Mouse (Mus musculus): Measurements from ENCODE around the gene Hoxb9.

The Hoxb9 gene

DNA sequence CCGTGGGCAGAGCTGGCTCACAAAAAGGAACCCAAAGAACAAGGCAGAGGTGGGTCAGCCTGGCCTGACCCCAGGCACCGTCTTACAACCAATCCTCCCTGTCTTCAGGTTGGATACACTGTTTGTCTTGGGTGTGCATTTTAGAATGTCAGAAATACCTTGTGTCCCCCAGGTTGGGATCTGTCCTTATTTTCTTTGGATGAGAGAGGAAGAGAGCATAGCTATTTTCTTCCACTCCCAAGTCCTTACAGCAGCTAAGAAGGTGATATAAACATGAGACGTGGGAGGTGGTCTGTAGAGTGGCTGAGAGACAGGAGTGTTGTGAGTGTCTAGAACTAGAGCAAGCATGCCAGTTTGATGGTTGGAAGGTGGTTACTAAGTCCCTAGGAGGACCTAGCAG, 26.2 kb downstream of the Hoxb9 start:
- intact Hi-C loops (cut with DNase I), result no loop called here

DNA sequence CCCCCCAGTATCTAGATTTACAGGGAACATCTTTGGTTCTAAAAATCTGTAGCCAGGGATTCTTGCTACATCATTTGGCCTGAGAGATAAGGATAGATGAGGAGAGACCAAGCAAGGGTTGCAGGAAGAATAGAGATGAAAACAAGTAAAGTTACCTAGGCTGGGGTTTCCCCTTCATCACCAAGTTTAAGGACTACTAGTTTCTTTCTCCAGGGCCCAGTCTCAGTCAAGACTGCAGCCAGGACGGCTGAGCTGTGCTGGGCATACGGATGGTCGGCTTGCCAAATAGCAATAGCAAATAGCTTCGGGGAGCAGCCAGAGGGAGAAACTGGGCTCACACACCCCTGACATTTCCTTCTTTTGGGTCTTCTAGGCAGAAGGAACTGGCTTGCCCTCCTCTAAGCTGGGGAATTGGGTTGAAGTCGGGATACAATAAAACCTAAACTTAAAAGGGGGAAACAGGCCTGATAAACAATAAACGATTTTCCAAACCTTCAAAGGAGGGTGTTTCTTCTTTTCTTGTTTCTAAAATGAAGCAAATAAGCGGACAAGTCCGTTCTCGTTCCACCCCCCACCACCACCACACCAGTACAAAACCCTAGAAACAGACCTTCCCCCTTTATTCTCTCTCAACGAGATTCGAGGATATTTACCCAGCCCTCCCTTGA, 26.8 kb downstream of the Hoxb9 start:
- intact Hi-C loops (cut with DNase I), result no loop called here

DNA sequence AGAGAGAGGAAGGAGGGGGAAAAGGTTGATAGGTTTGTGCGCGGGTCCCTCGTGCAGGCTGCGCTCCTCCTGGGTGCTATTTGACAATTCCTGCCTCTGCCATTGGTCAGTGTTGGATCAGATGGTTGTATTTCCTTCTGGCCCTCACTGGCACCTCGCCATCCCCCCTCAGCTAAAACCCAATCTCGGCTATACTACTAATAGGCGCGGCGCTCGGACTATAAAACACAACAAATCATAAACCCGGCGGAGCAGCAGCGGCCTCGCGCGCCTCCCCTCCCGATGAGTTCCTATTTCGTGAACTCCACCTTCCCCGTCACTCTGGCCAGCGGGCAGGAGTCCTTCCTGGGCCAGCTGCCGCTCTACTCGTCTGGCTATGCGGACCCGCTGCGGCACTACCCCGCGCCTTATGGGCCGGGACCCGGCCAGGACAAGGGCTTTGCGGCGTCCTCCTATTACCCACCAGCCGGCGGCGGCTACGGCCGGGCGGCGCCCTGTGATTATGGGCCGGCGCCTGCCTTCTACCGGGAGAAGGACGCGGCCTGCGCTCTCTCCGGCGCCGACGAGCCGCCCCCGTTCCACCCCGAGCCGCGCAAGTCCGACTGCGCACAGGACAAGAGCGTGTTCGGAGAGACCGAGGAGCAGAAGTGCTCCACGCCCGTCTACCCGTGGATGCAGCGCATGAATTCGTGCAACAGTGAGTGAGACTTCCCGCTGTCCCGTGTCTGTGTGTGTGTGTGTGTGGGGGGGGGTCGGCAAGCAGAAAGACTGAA, 27.8 kb downstream of the Hoxb9 start:
- intact Hi-C loops (cut with DNase I), result no loop called here

DNA sequence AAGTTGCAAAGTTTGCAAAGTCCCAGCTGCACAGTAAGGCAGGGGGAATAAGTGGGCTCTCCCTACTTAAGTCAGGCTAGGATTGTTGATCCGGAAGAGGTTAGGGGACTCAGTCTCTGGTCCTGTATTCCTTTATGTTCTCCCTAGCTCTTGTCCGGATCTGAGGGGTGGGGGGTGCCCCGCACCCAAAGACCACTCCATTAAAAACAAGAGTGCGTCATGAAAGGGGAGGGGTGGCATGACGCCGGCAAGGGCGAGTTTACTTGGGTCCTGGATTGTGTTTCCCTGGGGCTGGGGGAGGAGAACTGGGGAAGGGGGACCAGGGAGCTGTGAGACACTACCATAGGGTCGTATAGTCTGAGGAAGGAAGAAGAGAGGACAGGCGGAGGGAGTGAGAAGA, 28.5 kb downstream of the Hoxb9 start:
- intact Hi-C loops (cut with DNase I), result loop anchor here (5.0 kb wide), 2 partner anchors 108 to 238 kb away; no protein-coding TSS in a partner anchor

DNA sequence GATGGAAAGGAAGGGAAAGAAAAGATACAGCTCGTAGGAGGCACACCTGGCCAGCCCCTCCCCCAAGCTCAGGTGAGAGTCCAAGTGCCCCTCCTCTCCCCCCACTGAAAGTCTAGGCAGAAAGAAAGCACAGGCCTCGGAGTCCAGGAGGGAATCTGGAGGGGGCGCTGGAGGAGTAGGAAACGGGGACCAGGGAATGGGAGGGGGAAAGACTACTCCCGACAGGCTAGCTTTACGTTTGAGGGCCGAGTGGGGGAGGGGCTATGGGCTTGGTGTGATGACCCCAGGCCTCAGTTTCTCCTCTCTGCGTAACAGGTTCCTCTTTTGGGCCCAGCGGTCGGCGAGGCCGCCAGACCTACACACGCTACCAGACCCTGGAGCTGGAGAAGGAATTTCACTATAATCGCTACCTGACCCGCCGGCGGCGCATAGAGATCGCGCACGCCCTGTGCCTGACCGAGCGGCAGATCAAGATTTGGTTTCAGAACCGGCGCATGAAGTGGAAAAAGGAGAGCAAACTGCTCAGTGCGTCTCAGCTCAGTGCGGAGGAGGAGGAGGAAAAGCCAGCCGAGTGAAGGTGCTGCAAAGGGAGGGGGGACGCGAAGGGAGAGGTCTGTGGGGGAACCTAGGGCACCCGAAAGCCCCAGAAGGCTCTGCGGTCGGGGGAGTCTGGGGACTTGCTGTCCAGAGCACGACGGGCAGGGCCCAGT, 29.3 kb downstream of the Hoxb9 start:
- intact Hi-C loops (cut with DNase I), result loop anchor here (5.0 kb wide), 2 partner anchors 107 to 237 kb away; no protein-coding TSS in a partner anchor

DNA sequence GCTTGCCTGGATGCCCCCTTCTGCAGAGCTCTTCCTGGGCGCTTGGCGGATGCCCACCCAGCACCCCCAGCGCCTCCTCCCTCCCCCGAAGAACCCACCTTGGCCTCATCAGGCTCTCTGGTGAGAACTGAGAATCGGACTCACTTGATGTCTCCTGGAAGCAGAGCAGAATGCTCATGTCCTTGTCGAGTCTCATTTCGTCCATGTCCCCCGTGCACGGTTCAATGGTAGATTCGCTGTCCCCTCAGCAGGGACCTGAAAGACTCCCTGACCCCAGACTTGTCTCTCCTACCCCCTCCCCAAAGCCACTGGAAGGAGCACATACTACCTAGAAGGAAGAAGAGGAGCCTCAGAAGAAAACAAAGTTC, 29.8 kb downstream of the Hoxb9 start:
- intact Hi-C loops (cut with DNase I), result loop anchor here (5.0 kb wide), 2 partner anchors 106 to 236 kb away; no protein-coding TSS in a partner anchor

DNA sequence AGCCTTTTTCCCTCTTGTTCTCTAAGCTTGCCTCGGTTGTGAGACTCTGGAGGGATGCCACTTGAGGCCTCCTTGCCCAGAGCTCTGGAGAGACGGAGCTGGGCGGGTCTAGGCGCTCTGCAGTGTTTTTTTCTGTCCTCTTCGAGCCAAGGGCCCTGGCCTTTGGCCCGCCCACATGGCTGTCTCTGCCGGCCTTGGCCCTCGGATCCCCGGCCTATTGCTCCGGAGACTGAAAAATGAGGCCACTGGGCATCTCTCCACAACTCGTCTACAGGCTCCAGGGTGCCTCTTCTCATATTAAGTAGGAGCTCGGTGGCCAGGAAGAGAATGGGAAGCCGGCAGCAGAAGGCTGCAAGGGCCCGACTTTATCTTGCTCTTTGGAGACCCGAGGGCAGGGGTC, 30.6 kb downstream of the Hoxb9 start:
- intact Hi-C loops (cut with DNase I), result loop anchor here (2.0 to 5.0 kb wide), 4 partner anchors 53 to 251 kb away; no protein-coding TSS in a partner anchor

DNA sequence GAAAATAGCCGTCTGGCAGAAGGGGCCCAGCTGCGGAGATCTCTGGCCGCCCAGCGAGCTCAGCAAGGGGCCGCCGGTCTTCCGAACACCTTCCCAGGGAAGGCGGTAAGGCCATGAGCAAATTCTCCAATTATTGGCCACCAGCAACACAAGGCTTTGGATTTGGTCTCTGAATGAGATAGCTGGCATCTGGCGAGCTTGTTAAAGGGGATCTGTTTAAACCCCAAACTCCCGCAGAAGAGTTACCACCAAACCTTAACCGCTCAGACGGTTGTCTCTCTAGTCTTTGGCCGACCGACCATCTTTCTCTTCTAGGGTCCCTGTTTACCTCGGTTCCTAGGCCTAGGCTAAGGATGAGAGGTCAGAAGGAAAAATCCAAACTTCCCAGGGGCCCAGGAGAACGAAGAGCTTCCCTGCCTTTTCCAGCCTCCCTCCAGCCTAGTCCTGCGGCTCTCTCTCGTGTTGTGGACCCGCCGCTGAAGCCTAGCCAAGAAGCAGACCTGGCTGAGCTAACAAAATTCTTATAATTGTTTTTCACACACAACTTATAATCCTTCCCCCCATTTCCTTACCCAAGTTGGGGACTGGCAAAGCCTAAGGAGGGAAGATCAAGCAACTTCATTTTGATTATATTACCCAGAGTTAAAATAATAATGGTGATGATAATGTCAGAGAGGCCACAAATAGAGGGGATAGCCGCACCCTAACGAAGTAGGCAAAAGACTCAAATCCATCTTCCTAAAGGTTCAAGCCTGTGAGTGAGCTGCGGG, 31.3 kb downstream of the Hoxb9 start:
- intact Hi-C loops (cut with DNase I), result loop anchor here (2.0 to 5.0 kb wide), 4 partner anchors 52 to 250 kb away; no protein-coding TSS in a partner anchor

DNA sequence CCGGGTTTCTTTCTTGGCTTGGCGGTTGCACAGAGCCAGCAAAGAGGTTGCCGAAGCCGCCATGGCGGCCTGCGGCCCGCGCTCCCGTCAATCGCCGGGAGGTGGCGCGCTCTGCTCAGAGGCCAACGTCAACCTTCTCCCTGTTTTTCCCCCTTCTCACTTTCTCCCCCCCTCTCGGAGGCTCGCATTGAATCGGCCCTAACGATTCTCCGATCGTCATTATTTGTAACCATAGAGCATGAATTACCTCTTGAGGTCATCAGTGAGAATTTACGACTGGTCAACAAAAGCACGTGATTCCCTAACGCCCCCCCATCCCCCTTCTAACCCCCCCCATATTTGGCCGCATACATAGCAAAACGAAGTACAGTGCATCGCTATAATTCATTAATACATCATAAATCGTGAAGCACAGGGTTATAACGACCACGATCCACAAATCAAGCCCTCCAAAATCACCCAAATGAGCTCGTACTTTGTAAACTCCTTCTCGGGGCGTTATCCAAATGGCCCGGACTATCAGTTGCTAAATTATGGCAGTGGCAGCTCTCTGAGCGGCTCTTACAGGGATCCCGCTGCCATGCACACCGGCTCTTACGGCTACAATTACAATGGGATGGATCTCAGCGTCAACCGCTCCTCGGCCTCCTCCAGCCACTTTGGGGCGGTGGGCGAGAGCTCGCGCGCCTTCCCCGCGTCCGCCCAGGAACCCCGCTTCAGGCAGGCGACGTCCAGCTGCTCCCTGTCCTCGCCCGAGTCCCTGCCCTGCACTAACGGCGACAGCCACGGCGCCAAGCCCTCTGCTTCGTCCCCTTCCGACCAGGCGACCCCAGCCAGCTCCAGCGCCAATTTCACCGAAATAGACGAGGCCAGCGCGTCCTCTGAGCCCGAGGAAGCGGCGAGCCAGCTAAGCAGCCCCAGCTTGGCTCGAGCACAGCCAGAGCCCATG, 32.2 kb downstream of the Hoxb9 start, which contains the start of gene Hoxb5:
TSS of gene Hoxb5 (plus strand) at position 186 of the 949 bp plus-strand sequence.
- intact Hi-C loops (cut with DNase I), result loop anchor here (2.0 to 5.0 kb wide), 4 partner anchors 51 to 249 kb away; no protein-coding TSS in a partner anchor

DNA sequence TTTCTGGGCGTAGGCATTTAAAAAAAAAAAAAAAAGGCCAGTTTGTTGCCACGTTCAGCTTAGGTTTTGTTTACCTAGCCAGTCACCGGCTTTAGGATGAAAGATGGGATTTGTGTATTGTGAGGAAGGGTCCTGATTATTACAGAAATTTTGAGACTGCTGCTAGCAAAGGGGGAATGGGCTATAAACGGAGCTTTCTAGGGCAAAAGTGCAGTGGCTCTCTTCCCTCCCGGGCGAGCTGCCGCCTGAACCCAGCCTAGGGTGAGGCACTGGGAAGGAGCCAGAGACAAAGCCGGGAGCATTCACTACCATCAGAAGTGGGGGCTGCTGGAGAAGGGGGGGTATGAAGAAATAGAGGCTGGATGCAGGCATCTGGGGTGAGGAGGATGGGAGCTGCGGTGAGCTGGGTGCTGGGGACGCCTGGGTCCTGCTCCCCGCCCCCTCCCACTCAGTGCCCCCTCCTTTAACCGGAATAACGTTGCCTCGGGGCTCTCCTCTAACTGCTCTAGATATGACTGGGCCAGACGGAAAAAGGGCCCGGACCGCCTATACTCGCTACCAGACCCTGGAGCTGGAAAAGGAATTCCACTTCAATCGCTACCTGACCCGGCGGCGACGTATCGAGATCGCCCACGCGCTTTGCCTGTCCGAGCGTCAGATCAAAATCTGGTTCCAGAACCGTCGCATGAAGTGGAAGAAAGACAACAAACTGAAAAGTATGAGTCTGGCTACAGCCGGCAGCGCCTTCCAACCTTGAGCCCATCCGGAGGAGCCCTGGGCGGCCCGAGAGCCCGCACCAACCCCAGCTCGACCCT, 33.3 kb downstream of the Hoxb9 start:
- intact Hi-C loops (cut with DNase I), result loop anchor here (5.0 kb wide), 2 partner anchors 103 to 233 kb away; no protein-coding TSS in a partner anchor

DNA sequence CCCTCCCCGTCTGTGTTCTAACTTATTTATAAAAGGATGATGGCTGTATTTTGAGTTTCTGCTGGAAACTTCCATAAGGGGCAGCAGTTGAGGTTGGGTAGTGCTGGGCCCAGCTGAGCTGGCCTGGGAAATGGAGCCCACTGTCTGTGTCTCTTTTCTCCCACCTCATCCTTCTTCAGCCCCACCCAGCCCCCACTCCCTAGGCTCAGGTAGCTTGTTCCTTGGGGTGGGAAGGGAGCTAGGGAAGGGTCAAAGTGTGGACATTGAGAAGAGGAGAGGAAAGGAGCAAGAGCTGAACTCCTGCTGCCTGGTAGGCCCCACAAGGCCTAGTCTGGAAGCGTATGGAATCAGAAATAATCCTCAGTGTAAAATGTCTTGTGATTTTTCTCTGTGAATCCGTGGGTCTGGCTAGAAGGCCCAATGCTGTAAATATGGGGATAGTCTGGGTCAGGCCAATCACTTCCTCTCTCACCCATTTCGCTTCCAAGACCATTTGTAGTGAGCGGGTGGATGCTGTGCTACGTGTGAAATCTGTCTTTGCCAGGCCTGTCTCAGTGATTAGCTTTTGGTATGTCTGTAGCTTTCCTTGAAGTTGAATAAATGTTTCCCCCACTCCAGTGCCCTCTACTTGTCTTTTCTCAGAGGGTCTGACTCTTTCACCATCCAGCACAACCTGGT, 34.4 kb downstream of the Hoxb9 start:
- intact Hi-C loops (cut with DNase I), result no loop called here

DNA sequence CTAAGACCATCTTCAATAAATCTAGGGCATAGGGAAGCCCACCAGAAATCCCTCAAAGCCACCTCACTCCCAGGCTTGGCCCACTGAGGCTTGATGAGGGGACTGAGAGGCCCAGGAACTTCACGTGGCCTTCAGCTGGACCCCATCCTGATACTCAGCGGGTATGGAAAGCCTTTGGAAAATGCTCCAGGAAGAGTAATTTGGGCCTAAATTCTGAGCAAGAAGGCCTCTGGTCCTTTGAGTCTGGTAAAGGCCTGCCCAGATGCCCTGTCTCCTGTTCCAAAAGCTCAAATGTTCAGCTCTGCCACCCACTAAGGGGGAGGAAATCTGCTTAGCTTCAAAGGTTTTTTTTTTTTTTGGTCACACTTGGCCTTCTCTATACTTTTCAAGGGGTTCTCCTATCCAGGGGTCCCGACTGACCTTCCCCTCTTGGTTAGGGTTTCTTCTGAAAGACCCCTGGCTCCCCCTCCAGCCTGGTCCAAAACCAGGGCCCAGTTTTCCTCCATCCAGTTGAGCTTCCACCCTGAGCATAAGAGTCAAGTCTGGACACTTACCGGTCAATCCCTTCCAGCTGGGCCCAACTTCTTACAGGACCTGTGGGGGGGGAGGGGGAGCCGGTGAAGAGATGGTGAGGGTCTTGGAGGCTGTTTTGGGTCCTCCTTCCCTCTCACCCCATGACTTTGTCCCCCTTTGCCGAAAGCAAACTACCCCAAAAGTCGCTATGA, 35.1 kb downstream of the Hoxb9 start:
- intact Hi-C loops (cut with DNase I), result no loop called here

DNA sequence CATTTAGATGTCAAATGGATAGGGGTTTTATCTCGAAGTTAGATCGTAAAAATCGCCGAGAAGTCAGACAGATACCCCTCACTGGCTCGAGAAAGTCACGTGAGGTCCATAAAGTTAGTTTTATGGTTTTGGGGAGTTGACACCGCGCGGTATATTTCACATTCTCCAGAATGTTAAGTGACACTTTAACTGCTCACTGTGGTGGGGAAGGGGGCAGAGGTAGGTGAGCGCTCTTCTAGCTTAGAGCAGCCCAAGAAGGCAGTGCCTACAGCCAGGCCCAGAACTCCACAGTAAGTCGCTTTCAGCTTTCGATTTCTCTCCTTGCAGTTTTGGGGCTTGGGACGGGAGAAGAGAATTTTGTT, 35.6 kb downstream of the Hoxb9 start:
- intact Hi-C loops (cut with DNase I), result no loop called here

DNA sequence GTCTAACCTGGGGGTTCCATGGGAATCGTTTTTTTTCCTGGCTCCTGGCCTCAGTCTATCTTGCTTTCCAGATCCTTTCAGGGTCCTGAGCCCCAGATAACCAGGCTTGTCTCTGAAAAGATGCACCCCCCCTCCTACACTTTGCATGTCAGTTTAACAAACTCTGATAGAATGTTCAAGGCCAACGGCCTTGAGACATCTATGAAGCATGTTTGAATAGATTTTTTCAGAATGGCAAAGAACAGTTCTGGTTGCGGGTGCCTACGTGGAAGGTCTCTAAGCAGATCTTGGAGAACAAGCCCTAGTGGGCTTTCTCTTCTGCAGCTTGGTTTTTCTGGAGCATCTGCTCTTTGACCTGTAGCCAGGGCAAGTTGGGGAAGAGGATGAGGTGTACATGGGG, 37.5 kb downstream of the Hoxb9 start:
- intact Hi-C loops (cut with DNase I), result no loop called here

DNA sequence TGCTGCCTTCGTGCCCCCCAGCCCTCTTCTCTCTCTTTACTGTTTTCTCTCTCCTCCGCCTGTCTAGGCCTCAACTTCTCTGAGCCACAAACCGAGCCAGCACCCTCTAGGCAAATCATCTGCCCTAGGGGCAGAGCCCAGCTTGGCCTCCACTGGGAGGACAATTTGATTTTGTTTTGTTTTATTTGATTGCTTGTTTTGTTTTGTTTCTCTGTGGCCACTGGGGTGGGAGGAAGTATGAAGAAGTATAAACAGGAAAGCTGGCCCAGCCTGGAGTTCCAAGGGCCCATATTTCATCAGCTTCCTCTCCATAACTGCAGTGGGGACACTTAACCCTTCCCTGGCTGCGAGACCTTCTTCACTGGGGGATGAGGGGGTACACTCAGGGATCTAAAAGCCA, 38.0 kb downstream of the Hoxb9 start:
- intact Hi-C loops (cut with DNase I), result no loop called here

DNA sequence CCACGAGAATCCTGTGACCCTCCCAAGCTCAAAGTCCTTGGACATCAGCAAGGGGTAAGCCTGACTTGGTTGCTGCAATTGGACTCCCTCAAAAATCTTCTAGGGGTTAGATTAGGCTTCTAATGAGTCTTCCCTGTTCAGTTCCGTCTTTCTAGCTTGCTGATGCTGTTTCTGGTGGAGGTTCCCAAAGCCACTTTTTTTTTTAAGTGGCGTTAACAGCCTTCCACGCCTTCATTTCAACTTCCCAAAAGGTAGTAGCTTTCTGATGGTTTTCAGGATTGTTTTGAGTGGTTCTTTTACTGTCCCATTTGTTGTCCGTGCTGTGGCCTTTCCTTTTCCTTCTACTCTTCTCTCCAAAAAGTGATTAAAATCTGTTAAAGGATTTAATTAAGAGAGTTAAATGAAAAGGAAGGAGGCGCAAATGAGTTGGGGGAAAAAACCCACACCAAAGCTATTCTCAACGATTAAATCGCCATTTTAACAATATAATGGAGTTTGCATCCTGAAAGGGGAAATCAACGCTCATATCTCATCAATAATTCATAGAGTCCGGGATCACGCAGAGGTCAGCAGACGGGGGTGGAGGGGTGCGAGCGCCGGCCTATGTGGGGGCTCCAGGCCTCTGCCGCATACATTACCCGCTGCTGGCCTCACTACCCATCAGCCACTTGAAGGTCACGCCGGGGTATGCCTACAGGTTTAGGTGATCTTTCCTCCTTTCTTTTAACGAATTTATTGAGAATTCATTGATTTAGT, 39.1 kb downstream of the Hoxb9 start:
- intact Hi-C loops (cut with DNase I), result no loop called here

DNA sequence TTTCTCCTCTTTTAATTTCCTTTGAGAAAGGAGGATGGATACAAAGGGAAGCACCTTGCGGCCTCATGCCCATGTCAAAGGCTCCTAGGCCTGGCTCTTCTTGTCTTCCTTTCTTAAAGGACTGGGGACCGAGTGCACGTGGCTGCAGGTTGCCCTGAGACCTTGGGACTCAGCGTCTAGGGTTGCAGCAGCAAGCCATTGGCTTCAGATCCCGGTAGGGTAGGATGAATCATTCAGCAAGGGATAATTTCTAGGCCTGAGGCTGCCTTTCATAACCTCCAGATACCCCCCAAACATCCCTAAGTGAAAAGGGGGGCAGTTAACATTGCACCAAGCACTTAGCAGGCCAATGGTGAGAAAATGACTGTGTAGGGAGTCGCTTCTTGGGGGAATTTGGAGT, 39.8 kb downstream of the Hoxb9 start:
- intact Hi-C loops (cut with DNase I), result no loop called here

Data from adrenal gland (tissue).